Mouse (Mus musculus) thymus, adult 2 months (tissue): ENCODE measurements around the gene Gxylt2.

Experiments
- CTCF ChIP-seq: fragments of 200-500 bp; IDR thresholded peaks from 2 replicates; pipeline ENCODE4 v1.5.1; 2012; ENCODE audit warnings: mild to moderate bottlenecking, control low read depth, low read length, moderate library complexity, borderline replicate concordance; ENCODE audit not compliant: control insufficient read depth, poor library complexity, insufficient read depth; ENCODE audit errors: extremely low read depth
- POLR2A ChIP-seq: fragments of 200-500 bp; IDR thresholded peaks from 2 replicates; pipeline ENCODE4 v1.6.1; 2012; ENCODE audit warnings: mild to moderate bottlenecking, low read length, control low read depth, moderate library complexity; ENCODE audit not compliant: control insufficient read depth, poor library complexity, insufficient read depth; ENCODE audit errors: extremely low read depth

GRCm38 (mm10) chr6:100781644-100782043 is 77.1 kb downstream of the Gxylt2 start:
- TF ChIP-seq POLR2A, result no peak
- no peak for TF ChIP-seq CTCF
